Mouse (Mus musculus) left cerebral cortex, adult 11 months (tissue): ENCODE measurements around the gene Polr3b.

ENCODE experiments used
- DNase-seq: peaks from one replicate; pipeline ENCODE4 v3.0.0; 2022; ENCODE audit warnings: low spot score

Gene Polr3b

DNA sequence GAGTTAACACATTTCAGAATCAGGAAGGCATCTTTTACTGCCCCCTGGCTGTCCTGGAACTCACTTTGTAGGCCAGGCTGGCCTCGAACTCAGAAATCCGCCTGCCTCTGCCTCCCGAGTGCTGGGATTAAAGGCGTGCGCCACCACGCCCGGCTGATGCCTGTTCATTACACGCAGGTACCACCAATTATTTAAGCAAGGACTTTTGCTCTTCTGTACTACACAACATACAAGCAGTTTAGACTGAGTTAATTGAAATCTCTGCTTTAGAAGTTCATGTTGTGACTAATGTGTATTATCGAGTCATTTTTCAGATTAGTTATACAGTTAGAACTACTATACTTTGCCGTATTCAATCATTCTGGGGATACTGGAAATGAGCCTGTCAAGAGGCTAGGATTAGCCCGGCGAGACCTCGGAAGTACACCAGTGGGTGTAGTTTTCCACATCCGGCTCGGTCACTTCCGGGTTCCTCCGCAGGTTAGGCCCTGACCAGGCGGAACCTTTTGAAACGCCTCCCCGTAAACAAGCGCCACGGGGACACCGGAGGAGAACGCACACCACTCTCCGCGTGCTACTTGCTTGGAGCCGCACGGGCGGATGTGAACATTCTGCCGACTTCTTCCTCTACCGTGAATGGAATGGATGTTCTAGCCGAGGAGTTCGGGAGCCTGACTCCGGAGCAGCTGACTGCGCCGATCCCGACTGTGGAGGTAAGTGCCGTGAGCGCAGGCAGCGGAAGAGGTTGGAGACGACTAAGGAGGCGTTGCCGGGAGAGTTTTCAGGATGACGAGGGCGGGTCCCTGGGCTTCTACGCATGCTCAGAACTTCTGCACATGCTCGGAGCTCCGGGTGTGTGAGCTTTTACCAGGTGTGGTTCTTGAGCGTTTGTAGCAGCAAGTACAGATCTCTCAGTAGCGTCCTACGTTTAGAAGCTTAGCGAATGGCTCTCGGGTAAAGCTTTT, at the start of gene Polr3b:
Gene Polr3b (plus strand): TSS at position 467 of the 965 bp plus-strand sequence.
- DNase-seq: peak; percentile 92

DNA sequence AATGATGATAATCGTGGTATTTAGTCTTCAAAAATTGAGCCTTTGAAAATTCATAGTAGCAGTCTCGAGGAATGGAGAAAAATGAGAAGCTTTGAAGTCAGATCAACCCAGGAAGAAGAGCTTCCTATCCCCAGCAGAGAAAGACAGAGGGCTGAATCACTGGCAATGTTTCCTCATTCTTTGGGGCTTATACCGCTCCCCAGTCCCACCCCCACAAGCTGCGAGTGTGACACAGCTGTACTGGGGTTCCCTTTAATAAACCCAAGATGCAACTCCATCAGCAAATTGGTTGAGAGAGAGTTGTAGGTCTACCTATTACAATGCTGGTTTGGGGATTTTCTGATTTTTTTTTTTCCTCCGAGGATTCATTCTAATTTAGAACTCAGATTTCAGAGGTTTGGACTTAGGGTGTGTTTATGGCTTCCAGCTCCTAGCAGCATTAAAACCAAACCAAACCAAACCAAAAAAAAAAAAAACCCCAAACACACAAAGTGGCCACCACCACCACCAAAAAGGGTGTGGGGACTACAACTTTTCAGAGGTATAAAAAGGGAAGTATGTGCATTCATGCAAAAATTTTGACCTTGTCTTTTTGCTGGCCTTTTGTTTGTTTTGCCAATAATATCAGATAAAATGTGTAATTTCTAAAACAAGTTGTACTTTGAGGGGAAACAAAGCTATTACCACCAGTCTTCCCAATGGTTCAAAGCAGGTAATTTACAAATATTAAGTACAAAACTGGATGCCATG, 48.2 kb upstream of the Polr3b start:
- no peak for DNase-seq

DNA sequence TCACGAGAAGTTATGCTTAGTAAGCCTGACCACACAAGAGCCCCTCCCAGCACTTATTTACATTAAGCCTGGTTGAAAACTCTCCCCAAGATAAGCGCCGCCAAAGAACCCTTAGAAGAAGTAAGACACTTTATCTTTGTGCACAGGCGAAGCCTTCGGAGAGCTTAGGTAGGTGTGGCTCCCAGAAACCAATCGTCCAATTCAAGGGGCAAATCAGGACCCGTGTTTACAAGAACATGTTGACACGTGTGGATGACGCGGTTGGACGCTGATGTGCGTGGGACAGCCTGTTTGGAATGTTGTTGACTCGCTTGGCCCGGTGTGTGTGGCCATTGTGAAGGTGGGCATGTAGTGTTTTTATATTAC, 46.1 kb upstream of the Polr3b start:
- DNase-seq: no peak

DNA sequence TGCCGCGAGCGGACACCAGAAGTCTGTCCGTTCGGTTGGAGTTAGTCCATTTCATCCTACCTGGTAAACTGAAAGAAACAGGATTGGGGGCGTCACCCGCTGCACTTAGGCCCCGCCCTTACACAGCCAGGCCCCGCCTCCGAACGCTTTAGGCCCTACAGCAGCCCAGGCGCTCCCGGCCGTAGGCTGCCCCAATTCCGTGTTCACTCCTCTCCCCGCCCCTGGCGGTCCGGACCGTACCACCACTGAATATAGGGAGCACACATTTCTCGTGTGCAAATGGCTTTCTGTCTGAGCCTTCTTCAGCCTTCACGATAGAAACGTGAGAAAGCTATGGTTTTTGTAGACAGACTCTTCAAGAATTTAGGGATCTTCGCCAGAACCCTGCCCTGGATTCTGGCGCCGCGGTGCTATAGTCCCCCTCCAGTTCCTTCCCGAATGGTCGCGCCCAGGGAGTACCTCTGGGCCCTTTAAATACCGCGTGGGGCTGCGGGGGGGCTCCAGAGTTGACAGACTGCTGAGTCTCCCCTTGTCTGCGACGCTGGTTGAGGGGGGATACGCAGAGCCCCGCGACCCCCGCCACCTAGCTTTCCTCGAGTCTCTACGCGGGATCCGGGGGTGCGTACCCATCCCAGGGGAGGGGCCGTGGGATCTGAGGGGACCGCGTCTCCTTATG, 45.6 kb upstream of the Polr3b start, which contains the start of gene Tcp11l2:
Gene Tcp11l2 (plus strand): TSS at position 232 of the 676 bp plus-strand sequence.
- DNase-seq: peak; percentile 94

DNA sequence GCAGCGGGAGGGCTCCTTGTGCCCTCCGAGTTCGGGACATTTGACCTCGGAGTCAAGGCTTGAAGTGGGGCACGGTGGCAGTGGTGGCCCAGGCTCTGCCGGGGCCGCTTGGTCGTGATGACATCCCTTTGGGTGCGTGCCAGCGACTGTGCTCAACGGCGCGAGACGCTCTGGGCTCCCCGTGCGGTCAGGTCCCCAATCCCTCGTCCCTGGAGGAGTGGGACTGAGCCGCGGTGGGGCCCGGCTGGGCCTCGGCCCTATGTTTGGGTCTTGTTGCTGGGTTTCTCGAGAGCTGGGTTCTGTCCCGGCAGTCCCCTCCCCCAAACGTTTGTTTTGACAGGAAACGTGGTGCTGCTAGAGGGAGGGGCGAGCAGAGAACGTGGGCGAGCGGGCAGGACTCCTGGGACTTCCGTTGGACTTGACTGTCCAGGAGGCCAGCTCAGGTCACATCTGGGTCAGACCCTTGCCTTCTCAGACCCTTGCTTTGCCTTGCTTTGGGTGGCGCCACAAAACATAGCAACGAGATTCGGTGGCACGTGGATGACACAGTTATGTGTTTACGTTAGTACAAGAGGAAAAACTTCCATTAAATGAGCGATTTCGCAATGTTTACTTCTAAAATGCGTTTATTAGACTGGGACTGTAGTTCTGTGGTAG, 44.9 kb upstream of the Polr3b start:
- peak; percentile 57 for DNase-seq

DNA sequence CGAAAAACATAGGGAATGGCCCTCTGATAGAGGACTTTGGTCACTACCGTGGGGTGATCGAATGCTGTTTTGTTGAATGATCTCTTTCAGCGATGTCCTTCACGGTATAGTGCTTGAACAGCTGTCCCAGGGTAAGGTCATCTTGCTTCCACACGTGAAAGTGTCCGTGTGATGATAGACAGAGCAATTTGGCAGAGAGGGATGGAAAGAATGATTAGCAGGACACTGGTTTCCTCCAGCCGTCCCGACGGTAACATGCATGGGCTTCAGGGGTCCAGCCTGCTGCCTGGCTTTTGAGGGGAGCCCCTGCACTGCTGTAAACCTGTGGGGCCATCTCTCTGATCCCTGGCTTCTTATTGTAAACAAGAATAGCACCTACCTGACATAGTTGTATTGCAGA, 43.4 kb upstream of the Polr3b start:
- no peak for DNase-seq

DNA sequence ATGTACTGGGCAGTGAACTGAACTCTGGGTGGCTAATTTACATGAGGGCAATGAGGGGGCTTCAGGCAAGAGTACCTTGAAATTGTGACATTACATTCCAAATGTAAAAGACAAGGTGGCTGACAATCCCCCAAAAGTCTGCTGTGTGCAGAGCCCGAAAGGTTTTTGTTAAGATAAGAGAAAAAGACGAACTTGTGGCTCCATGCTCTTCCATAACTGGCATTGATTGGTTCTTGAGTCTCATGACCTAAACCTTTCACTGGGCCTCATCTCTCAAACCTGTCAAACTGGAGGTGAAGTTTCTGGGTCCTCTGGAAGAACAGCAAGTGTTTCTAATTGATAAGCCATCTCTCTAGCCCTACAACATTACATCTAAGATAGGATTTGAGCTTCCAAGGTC, 42.6 kb upstream of the Polr3b start:
- no peak for DNase-seq

DNA sequence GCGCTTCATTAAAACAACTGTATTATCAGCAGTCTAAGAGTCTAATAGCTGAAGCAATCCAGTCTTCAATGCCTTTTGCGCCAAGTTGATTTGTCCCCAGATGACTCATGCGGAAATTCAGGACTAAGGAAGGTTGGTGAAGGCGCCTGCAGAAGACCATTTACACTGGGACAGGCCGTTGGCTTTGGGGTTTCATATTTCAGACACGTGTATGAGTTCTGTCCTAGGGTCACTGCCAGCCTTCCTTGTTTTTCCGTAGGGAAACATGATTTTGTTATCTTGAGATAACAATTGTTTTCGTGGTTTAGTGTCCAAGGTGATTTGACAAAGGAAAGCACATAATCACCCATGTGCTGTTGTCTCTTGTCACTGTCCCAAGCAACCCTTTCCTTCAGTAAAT, 40.9 kb upstream of the Polr3b start:
- DNase-seq: no peak

DNA sequence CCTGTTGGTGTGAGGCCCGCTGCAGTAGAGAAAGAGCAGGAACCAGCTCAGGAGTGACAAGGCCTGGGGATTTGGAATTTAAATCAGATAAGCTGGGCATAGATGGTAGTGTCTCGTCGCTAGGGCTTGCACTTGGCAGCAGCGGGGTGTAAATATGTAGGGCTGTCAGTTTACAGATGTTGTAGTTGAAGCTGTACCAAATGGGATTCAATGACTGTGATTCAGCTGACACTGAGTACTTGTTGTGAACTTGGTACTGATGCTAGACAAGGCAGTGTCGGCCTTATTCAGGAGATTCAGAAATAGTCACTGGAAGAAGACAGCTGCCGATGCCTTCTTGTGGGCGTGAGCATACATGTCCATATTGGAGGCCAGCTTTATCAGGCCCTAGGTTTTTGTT, 39.9 kb upstream of the Polr3b start:
- DNase-seq: no peak

DNA sequence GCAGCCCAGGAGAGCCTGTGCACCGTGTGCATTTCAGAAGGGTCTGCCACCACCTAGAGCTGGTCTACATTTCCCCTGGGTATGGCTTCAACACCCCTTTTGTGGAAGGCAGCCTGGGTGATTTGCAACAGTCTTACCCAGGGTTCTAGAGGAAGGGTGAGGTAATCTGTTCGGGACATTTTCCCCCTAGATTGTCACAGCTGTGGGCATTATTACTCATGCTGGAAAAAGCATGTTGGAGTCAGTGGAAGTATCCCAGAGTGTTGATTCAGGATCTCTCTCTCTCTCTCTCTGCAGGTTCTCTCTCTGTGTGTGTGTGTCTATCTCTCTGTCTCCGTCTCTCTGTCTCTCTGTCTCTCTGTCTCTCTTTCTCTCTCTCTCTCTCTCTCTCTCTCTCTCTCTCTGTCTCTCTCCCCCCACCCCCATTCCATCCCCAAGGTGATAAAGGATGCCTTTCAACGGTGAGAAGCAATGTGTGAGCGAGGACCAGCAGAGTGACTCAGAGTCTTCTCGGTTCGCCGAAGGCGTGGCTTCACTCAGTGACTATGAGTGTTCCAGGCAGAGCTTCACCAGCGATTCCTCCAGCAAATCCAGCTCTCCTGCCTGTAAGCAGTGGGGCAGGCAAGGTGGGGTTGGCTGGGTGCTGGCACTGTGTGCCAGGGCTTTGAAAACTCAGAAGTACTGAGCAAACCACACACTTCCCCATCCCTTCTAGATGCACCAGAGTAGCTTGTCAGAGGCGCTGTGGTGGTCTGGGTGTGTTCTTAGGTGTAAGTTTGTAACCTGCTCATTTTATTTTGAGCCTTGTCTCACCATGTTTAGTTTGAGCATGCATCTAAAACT, 37.4 kb upstream of the Polr3b start:
- DNase-seq: no peak

DNA sequence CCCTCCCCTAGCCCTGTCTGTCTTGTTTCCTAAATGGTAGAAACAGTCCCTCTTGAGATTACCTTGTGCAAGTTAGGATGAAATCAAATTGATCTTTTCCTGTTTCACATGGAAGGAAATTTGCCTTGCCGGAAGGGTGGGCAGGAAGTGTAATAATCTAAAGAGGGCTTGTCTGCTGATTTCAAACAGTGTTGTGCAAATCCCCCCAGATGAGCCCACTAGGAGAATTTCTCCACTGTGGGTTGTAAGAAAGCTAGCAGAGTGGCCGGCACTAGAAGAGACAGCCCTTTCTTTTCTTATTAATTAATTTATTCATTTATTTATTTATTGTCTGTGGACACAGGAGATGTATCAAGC, 36.8 kb upstream of the Polr3b start:
- no peak for DNase-seq

DNA sequence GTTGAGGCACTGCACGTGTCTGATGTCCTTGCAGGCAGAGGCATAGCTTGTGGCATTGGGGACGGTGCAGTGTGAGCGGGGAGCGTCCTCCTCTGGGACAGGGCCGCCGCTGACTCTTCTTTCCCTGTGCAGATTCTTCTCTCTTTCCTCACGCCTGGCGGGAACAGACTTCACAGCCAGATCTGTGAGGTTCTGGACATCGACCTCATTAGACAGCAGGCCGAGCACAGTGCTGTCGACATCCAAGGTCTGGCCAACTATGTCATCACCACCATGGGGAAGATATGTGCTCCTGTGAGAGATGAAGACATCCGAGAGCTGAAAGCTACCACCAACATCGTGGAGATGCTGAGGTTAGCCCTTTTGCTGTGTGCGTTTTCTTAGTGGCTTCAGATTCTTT, 31.1 kb upstream of the Polr3b start:
- DNase-seq: no peak

DNA sequence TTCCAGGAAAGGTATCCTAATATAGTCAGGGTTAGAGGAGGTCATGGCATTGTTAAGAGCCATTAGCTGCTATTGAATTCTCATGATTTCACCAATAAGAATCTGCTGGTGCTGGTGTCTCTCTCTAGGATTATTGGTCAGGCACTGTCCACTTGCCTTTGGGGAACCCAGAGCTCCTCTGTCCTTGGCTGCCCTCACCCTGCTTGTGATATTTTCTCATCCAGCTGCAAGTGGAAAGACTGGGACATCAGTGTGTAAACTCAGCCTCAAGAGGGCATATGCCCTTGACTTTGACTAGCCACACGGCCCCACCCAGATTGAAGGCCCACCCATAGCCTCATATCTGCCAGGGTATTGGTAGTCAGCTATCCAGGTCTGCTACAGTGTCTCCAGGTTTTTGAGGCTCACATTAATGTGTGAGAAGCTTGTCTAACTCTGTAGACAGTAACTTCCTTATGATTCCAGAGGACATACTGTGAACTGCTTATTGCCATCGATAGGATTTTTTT, 30.4 kb upstream of the Polr3b start:
- DNase-seq: no peak

DNA sequence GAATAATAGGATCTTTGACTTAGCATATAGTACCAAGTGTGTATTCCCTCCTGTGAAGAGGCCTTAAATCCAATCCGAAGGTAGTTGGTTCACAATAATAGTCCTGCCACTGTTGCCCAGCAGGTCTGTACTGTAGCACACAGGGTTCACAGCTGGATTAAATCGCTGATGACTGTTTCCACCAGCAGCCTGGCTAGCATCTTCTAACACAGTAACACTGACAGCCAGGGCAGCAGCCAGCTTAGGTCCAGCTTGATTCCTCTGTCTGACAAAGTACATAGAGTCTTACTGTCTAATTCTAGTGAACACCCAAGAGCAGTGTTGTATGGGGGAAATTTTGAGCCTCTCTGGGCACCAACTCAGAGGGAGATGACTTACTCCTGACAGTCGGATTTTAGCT, 29.3 kb upstream of the Polr3b start:
- no peak for DNase-seq

DNA sequence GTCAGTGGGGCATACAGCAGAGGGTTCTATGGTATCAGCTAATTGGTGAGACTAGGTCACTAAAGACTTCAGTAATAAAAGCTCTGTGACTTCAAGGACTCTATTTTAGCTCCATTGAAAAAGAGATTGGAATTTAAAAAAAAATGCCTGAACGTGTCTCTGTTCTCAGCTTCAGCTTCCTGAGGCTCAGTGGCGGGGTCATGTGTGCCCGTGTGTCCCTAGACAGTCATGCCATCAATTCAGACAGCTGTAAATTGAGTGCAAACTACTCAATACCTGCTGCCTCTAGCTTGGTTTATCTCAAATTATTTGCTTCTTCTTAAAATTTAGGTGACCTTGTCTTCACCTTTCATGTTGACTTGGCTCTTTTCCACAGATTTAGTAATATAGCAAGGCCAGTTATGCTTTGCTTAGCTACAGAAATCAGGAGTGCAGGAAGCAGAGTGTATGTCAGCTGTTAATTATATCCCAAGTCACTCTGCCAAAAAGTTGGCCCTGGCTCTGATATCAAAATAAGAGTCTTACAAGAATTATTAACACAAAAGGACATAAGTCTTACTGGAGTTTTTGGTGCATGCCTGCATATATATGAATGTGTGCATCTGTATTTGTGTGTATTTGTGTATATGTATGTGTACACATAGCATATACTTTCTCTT, 24.8 kb upstream of the Polr3b start:
- DNase-seq: no peak

DNA sequence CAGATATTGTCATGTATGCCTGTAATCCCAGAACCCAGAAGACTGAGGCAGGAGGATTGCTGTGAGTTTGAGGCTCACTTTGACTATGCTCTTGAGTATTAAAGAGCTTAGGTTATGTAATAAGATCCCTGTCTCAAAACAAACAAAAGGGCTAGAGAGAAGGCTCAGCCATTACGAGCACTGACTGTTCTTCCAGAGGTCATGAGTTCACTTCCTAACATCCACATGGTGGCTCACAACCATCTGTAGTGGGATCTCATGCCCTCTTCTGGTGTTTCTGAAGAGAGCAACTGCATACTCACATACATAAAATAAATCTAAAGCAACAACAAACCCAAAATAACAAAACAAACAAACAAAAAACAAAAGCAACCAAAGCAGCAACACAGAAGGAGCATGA, 23.9 kb upstream of the Polr3b start:
- no peak for DNase-seq

DNA sequence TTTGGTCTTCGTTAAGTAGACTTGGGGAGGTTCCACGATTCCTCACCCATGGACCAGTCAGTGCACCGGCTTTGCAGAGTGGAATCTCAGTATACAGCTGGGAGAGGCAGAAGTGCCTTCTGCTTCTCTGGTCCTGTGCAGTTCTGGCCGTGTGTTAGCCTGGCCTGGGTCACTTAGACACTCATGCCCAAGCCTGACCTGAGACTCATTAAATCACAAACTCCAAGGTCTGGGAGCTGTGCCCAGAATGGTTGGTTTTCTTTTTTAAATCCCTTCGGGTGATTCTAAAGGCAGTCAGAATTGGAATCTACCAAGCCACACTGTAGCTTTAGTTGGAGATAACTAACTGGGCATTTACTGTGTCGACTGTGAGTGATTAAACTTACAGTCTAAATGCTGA, 22.0 kb upstream of the Polr3b start:
- DNase-seq: no peak

DNA sequence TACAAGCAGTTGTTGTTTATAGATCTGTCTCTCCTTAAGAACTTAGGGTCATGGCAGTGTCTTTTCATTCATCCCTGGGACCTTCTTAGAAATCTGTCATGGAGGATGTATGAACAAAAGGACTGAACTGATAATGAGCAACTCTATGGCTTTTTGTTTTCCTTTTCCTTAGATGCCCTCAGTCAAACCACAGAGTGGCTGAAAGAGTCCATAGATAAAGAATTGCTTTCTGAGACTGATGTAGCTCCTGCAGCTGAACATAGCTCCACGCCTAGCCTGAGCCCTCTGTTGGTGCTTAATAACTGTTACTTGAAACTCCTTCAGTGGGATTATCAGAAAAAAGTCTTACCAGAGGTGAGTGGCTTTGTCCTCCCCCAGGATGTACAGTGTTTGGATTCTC, 17.8 kb upstream of the Polr3b start:
- no peak for DNase-seq

DNA sequence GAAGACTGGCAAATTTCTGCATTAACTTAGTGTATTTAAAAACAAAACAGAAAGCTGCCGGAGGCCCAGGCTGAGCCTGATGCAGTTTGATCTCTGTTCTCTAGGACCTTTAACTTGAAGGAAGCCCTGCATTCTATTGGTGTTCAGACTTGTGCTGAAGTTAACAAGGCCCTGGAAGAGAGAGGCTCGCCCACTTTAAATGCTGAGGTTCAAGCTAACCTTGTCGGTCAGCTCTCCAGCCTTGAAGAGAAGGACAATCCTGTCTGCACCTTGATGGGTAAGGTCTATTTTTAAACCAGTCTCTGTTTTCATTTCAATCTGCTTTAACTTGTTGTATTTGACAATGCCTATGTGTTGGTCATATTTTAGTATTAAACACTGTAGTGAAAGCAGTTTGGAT, 13.7 kb upstream of the Polr3b start:
- no peak for DNase-seq

DNA sequence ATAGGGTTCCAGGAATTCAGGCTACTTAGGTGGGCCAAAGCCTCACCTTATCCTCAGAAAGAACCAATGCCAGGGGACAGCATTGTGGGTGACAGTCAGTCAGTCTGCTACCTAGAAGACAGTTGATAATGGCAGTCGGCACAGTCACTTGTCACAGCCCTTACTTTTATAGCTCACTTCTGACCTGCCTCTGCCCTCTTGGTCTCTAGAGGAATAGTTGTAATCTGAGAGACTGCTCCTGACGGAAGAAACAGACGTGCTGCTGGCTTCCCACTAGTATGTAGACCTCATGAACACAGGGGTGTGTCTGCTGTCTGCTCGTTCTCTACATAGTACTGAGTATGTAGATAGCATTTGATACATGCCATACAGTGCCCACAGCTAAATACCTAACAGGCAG, 11.8 kb upstream of the Polr3b start:
- DNase-seq: no peak

DNA sequence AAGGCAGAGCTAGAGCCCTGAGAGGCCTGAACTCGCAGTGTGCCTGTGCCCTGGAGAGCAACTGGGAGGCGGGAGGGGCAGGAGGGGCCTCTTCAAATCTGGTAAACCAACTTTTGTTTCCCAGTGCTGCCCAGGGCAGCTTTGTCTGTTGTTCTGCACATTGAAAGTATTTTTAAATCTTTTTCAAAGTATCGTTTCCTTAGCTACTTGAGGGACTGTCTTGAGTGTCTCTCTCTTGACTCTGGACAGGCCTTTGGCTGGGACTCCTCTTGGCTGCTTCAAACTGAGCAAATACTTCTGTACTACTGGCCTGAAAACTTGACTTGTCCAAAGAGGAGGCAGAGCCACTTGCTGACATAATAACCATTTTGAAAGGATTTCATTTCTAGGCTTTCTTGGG, 11.3 kb upstream of the Polr3b start:
- no peak for DNase-seq
